Mouse (Mus musculus): ENCODE results near the gene Ankrd11.

GRCm38 (mm10) chr8:122942803-122943713, 99.0 kb downstream of the Ankrd11 start:
- TF ChIP-seq CTCF (IDR thresholded peaks at IDR 0.05; ENCODE audit: extremely low read depth, insufficient read depth, insufficient read length, insufficient replicate concordance) (peak; percentile 53; the same call in 1 of the 2 replicates), POLR2A (IDR thresholded peaks at IDR 0.05; ENCODE audit: low read depth, low read length) (no peak)

All from spleen, adult 2 months (tissue).